Mouse (Mus musculus) large intestine, adult 2 months (tissue): Measurements from ENCODE around the gene Stat1. TPM values are rescaled to one million over a fixed set of nuclear protein-coding genes. Genes with fewer than 3 reads are reported as not detected.

Experiments used
- DNase-seq: peaks from one replicate; pipeline ENCODE4 v3.0.0-alpha.2; 2012; ENCODE audit warnings: low read depth, low spot score
- WGBS: fragments of 180-500 bp; shearing (Covaris S2); methylation state at CpG from one replicate; pipeline ENCODE4 v1.1.7; 2018; 5-methylcytosine and 5-hydroxymethylcytosine counted together
- polyA plus RNA-seq: library from polyadenylated mRNA; depleted of rRNA; stranded (reverse); fragments of >200 nt; gene quantifications from 2 replicates; pipeline ENCODE4 v1.2.3, GENCODE M21; 2012; rRNA removed

Gene Stat1
- polyA plus RNA-seq, 1 experiment: 63.7 TPM

- DNase-seq: no peak
- 93% methylated on average over 10 of the region's 10 CpGs for WGBS
Measured at GRCm38 (mm10) chr1:52156351-52156750, 37.1 kb downstream of the Stat1 start.

- WGBS: 94% methylated on average over 2 of the region's 2 CpGs
- no peak for DNase-seq
Measured at GRCm38 (mm10) chr1:52158040-52158439, 38.8 kb downstream of the Stat1 start.

GRCm38 (mm10) chr1:52158490-52159381, 39.5 kb downstream of the Stat1 start:
- WGBS: 69% methylated on average over 17 of the region's 17 CpGs
- DNase-seq: no peak

GRCm38 (mm10) chr1:52161151-52161550, 41.9 kb downstream of the Stat1 start:
- 93% methylated on average over 8 of the region's 8 CpGs for WGBS
- no peak for DNase-seq

GRCm38 (mm10) chr1:52163707-52164457, 44.6 kb downstream of the Stat1 start:
- DNase-seq: no peak
- 67% methylated on average over 5 of the region's 5 CpGs for WGBS

GRCm38 (mm10) chr1:52166652-52167220, 47.5 kb downstream of the Stat1 start:
- no peak for DNase-seq
- WGBS: 70% methylated on average over 14 of the region's 14 CpGs

- 19% methylated on average over 3 of the region's 3 CpGs for WGBS
- no peak for DNase-seq
Measured at GRCm38 (mm10) chr1:52170057-52170456, 50.8 kb downstream of the Stat1 start.

- no peak for DNase-seq
- WGBS: 61% methylated on average over 7 of the region's 7 CpGs
Measured at GRCm38 (mm10) chr1:52170747-52171146, 51.5 kb downstream of the Stat1 start.

GRCm38 (mm10) chr1:52171271-52171670, 52.0 kb downstream of the Stat1 start:
- WGBS: 43% methylated on average over 8 of the region's 8 CpGs
- no peak for DNase-seq

GRCm38 (mm10) chr1:52175321-52175720, 56.1 kb downstream of the Stat1 start:
- DNase-seq: no peak
- WGBS: 72% methylated on average over 5 of the region's 5 CpGs

GRCm38 (mm10) chr1:52175983-52176382, 56.7 kb downstream of the Stat1 start:
- DNase-seq: no peak
- WGBS: 65% methylated on average over 3 of the region's 3 CpGs

- WGBS: 76% methylated on average over 2 of the region's 2 CpGs
- DNase-seq: no peak
Measured at GRCm38 (mm10) chr1:52176999-52177398, 57.8 kb downstream of the Stat1 start.

GRCm38 (mm10) chr1:52179939-52180568, 60.8 kb downstream of the Stat1 start:
- WGBS: 95% methylated on average over 9 of the region's 9 CpGs
- no peak for DNase-seq

- DNase-seq: no peak
Measured at GRCm38 (mm10) chr1:52181994-52182393, 62.8 kb downstream of the Stat1 start.

GRCm38 (mm10) chr1:52182992-52183391, 63.8 kb downstream of the Stat1 start:
- no peak for DNase-seq
- WGBS: 94% methylated on average over 2 of the region's 2 CpGs

Other genes starting within 250 kb of the Stat1 start
- 5.4 and 8.9 TPM in 2 replicates for gene Myo1b, start 203.4 kb upstream of the Stat1 start, polyA plus RNA-seq
- gene Stat4, start 132.3 kb upstream of the Stat1 start, polyA plus RNA-seq: 1.4 and 1.5 TPM in 2 replicates
- gene Gls, start 113.8 kb downstream of the Stat1 start, polyA plus RNA-seq: 29.4 and 45.2 TPM in 2 replicates